Mouse (Mus musculus) ES-E14 (cell line): ENCODE measurements around the gene B4galnt1.

Source experiments
- CHD2 ChIP-seq: IDR thresholded peaks from 2 replicates; pipeline ENCODE4 v1.6.1; 2014; ENCODE audit warnings: mild to moderate bottlenecking, low read depth, low read length, inconsistent platforms
- MAFK ChIP-seq: IDR thresholded peaks from 2 replicates; pipeline ENCODE4 v1.6.1; 2014; ENCODE audit warnings: mild to moderate bottlenecking, low read depth, low read length, inconsistent platforms; ENCODE audit not compliant: insufficient read depth
- ZC3H11A ChIP-seq: IDR thresholded peaks from 2 replicates; pipeline ENCODE4 v1.6.1; 2012; ENCODE audit warnings: low read depth, mild to moderate bottlenecking, inconsistent platforms, low read length, borderline replicate concordance

GRCm38 (mm10) chr10:127197505-127198110 is 32.6 kb downstream of the B4galnt1 start:
- TF ChIP-seq MAFK (no peak), CHD2 (no peak), ZC3H11A (no peak)
